Mouse (Mus musculus) liver, embryonic 14 days (tissue): Measurements from ENCODE around the gene Bcat1. TPM values are rescaled to one million over a fixed set of nuclear protein-coding genes. Genes with fewer than 3 reads are reported as not detected.

Experiments used
- polyA plus RNA-seq: library from polyadenylated mRNA; depleted of rRNA; stranded (reverse); fragments of >200 nt; gene quantifications from 2 replicates; pipeline ENCODE4 v1.2.3, GENCODE M21; 2012; rRNA removed

Gene Bcat1
- polyA plus RNA-seq: 0.08 and 0.19 TPM in 2 replicates

DNA sequence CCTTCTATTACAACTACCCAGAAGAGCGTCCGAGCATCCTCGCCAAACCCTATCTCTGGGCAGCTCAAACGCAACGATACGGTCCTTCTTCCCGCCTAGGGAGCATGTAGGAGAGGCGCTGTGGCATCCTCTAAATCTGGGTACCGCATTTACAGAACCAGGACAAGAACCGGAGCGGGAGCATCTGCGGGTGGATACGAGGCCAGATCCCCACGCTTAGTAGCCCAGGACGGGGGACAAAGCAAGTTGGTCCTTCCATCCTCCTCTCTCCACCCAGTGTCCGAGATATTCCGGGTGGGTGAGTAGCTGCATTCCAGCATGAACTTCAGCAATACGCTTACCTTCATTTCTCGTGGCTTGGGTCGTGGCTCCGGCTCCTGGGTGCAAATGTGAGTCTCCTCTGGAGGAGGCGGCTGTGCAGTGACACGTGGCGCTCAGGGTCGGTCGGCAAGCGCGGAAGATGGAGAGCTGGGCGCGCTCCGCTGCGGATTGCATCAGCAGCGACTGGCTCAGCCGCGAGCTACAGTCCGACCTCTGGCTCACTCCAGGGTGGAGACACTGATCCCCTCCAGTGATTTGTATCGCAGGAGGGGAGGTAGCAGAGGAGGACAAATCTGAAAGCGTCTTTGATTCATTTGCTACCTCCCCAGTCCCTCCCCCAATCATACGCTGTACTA lies at the start of gene Bcat1:
TSS of gene Bcat1 (minus strand) at position 637 of the 677 bp plus-strand sequence.

DNA sequence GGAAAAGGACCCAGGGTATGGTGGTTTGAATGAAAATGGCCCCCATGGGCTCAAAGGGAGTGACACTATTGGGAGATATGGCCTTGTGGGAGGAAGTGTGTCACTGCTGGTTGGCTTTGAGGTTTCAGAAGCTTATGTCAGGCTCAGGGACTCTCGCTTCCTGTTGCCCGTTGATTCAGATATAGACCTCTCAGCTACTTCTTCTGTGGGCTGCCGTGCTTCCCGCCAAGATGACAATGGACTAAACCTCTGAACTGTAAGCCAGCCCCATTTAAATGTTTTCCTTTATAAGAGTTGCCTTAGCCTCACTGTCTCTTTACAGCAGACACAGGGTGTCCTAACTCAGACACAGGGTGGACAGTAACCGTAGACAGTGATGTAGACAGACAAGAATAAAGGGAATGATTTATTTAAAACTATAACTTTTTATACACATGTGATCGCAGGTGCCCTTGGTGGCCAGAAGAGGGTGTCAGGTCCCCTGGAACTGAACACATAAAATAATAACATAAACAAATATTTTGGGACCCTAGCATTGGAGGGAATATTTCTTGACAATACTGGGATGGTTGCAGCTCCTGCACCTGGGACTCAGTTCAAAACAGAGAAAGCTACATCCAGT lies 39.6 kb upstream of the Bcat1 start, which contains the start of gene Lrmp:
TSS of gene Lrmp (plus strand) at position 178 of the 622 bp plus-strand sequence.

Other genes with a start within 250 kb of the Bcat1 start
- 9.5 and 12.9 TPM in 2 replicates for gene Lrmp, start 39.5 kb upstream of the Bcat1 start, polyA plus RNA-seq
- 0.24 and 0.25 TPM in 2 replicates for gene Casc1, start 134.8 kb upstream of the Bcat1 start, polyA plus RNA-seq
- gene Etfrf1, start 134.9 kb upstream of the Bcat1 start, polyA plus RNA-seq: 8.0 and 8.2 TPM in 2 replicates
- 18.2 and 20.7 TPM in 2 replicates for gene Kras, start 174.1 kb upstream of the Bcat1 start, polyA plus RNA-seq